Mouse (Mus musculus): ENCODE measurements around the gene Hs3st6. TPM values are rescaled to one million over a fixed set of nuclear protein-coding genes. Genes with fewer than 3 reads are reported as not detected.

The Hs3st6 gene
- polyA plus RNA-seq, 1 experiment from 2014 or later: 0.24 TPM

- H3K9me3 ChIP-seq: no peaks in the 10 kb centered on the region
- H3K36me3 ChIP-seq: no peaks in the 10 kb centered on the region
- no peak for ATAC-seq (ENCODE audit: extremely low read depth, insufficient number of reproducible peaks, low FRiP score, low TSS enrichment)
- H3K27ac ChIP-seq (replicated peaks): no peak overlapping the region
- H3K4me1 ChIP-seq: peaks cover 15% of the 10 kb centered on the region
- no peak overlapping the region for H3K4me3 ChIP-seq
- peaks cover 3% of the 10 kb centered on the region; the same call in 1 of the 2 replicates for H3K27me3 ChIP-seq (replicated peaks)
- H3K4me2 ChIP-seq: no peak overlapping the region
- H3K9ac ChIP-seq: no peak overlapping the region
- WGBS: 80% methylated on average over 14 of the region's 14 CpGs
Observed at GRCm38 (mm10) chr17:24730787-24731186, 22.0 kb upstream of the Hs3st6 start.

GRCm38 (mm10) chr17:24732233-24732935 lies 20.4 kb upstream of the Hs3st6 start:
- no peak for ATAC-seq (ENCODE audit: extremely low read depth, insufficient number of reproducible peaks, low FRiP score, low TSS enrichment)
- no peak overlapping the region for H3K4me2 ChIP-seq
- 59% methylated on average over 12 of the region's 12 CpGs for WGBS

GRCm38 (mm10) chr17:24733434-24734050 lies 19.2 kb upstream of the Hs3st6 start:
- Histone ChIP-seq H3K4me2 (no peak overlapping the region), H3K36me3 (no peaks in the 10 kb centered on the region), H3K27me3 (replicated peaks) (no peaks in the 10 kb centered on the region; the same call in 1 of the 2 replicates), H3K4me1 (peaks cover 32% of the 10 kb centered on the region), H3K4me3 (no peak overlapping the region), H3K27ac (replicated peaks) (no peak overlapping the region), H3K9ac (no peak overlapping the region; the same call in 1 of the 2 replicates), H3K9me3 (no peaks in the 10 kb centered on the region)
- 89% methylated on average over 21 of the region's 21 CpGs for WGBS
- ATAC-seq (ENCODE audit: extremely low read depth, insufficient number of reproducible peaks, low FRiP score, low TSS enrichment): no peak

More at GRCm38 (mm10) chr17:24732233-24732935, 20.4 kb upstream of the Hs3st6 start:
- H3K4me1 ChIP-seq: peaks cover 25% of the 10 kb centered on the region
- H3K27ac ChIP-seq (replicated peaks): peak overlapping the region; percentile 46
- H3K27me3 ChIP-seq (replicated peaks): peaks cover 3% of the 10 kb centered on the region; the same call in 1 of the 2 replicates
- no peaks in the 10 kb centered on the region for H3K36me3 ChIP-seq
- no peaks in the 10 kb centered on the region for H3K9me3 ChIP-seq
- H3K9ac ChIP-seq: peak overlapping the region; percentile 50; the same call in 1 of the 2 replicates
- H3K4me3 ChIP-seq: no peak overlapping the region

GRCm38 (mm10) chr17:24734513-24734912 lies 18.3 kb upstream of the Hs3st6 start:
- H3K9ac ChIP-seq: no peak overlapping the region

GRCm38 (mm10) chr17:24735446-24735845 lies 17.3 kb upstream of the Hs3st6 start:
- Histone ChIP-seq H3K9me3 (no peaks in the 10 kb centered on the region), H3K4me3 (no peak overlapping the region), H3K27ac (replicated peaks) (peak overlapping the region; percentile 65; the same call in 1 of the 2 replicates), H3K9ac (no peak overlapping the region), H3K36me3 (peaks cover 12% of the 10 kb centered on the region), H3K27me3 (replicated peaks) (no peaks in the 10 kb centered on the region; the same call in 1 of the 2 replicates), H3K4me1 (peaks cover 32% of the 10 kb centered on the region), H3K4me2 (peak overlapping the region; percentile 84)
- no peak for ATAC-seq (ENCODE audit: extremely low read depth, insufficient number of reproducible peaks, low FRiP score, low TSS enrichment)
- WGBS: 89% methylated on average over 7 of the region's 7 CpGs

More at GRCm38 (mm10) chr17:24734513-24734912, 18.3 kb upstream of the Hs3st6 start:
- peaks cover 4% of the 10 kb centered on the region for H3K36me3 ChIP-seq
- no peak for ATAC-seq (ENCODE audit: extremely low read depth, insufficient number of reproducible peaks, low FRiP score, low TSS enrichment)
- 91% methylated on average over 1 of the region's 1 CpGs for WGBS
- peaks cover 32% of the 10 kb centered on the region for H3K4me1 ChIP-seq
- no peak overlapping the region for H3K27ac ChIP-seq (replicated peaks)
- no peak overlapping the region for H3K4me3 ChIP-seq
- no peaks in the 10 kb centered on the region; the same call in 1 of the 2 replicates for H3K27me3 ChIP-seq (replicated peaks)
- H3K4me2 ChIP-seq: no peak overlapping the region
- no peaks in the 10 kb centered on the region for H3K9me3 ChIP-seq

GRCm38 (mm10) chr17:24736330-24737051 lies 16.3 kb upstream of the Hs3st6 start, which contains the start of gene Msrb1:
Gene Msrb1 (plus strand): TSS chr17:24736642.
- Histone ChIP-seq H3K4me3 (peak within 1 kb of the TSS; percentile 66), H3K9me3 (no peaks in the 10 kb centered on the region), H3K4me2 (peak within 1 kb of the TSS; percentile 84), H3K9ac (peak within 1 kb of the TSS; percentile 84), H3K27ac (replicated peaks) (peak within 1 kb of the TSS; percentile 65), H3K4me1 (peaks cover 32% of the 10 kb centered on the region), H3K27me3 (replicated peaks) (no peaks in the 10 kb centered on the region; the same call in 1 of the 2 replicates), H3K36me3 (peaks cover 21% of the 10 kb centered on the region)
- under 1% methylated on average over 29 of the region's 29 CpGs for WGBS
- peak; percentile 92 for ATAC-seq (ENCODE audit: extremely low read depth, insufficient number of reproducible peaks, low FRiP score, low TSS enrichment)

- 25% methylated on average over 8 of the region's 8 CpGs for WGBS
- Histone ChIP-seq H3K9me3 (no peaks in the 10 kb centered on the region), H3K9ac (peak overlapping the region; percentile 84), H3K4me1 (peaks cover 27% of the 10 kb centered on the region), H3K4me3 (peak overlapping the region; percentile 66), H3K27ac (replicated peaks) (no peak overlapping the region), H3K27me3 (replicated peaks) (no peaks in the 10 kb centered on the region; the same call in 1 of the 2 replicates), H3K36me3 (peaks cover 29% of the 10 kb centered on the region), H3K4me2 (peak overlapping the region; percentile 84)
- ATAC-seq (ENCODE audit: extremely low read depth, insufficient number of reproducible peaks, low FRiP score, low TSS enrichment): no peak
Observed at GRCm38 (mm10) chr17:24737135-24737810, 15.5 kb upstream of the Hs3st6 start.

GRCm38 (mm10) chr17:24738238-24738637 lies 14.6 kb upstream of the Hs3st6 start:
- H3K36me3 ChIP-seq: peaks cover 34% of the 10 kb centered on the region
- 85% methylated on average over 4 of the region's 4 CpGs for WGBS
- no peaks in the 10 kb centered on the region for H3K9me3 ChIP-seq
- H3K4me1 ChIP-seq: peaks cover 22% of the 10 kb centered on the region
- H3K27me3 ChIP-seq (replicated peaks): no peaks in the 10 kb centered on the region; the same call in 1 of the 2 replicates
- H3K4me3 ChIP-seq: no peak overlapping the region
- no peak for ATAC-seq (ENCODE audit: extremely low read depth, insufficient number of reproducible peaks, low FRiP score, low TSS enrichment)
- no peak overlapping the region for H3K4me2 ChIP-seq
- H3K9ac ChIP-seq: no peak overlapping the region
- H3K27ac ChIP-seq (replicated peaks): no peak overlapping the region

- no peak overlapping the region for H3K4me2 ChIP-seq
- no peaks in the 10 kb centered on the region for H3K9me3 ChIP-seq
- H3K27ac ChIP-seq (replicated peaks): no peak overlapping the region
- no peaks in the 10 kb centered on the region for H3K27me3 ChIP-seq (replicated peaks)
- no peak overlapping the region for H3K4me3 ChIP-seq
- H3K9ac ChIP-seq: no peak overlapping the region
- ATAC-seq (ENCODE audit: extremely low read depth, insufficient number of reproducible peaks, low FRiP score, low TSS enrichment): no peak
- peaks cover 34% of the 10 kb centered on the region for H3K36me3 ChIP-seq
- peaks cover 22% of the 10 kb centered on the region for H3K4me1 ChIP-seq
- 78% methylated on average over 8 of the region's 8 CpGs for WGBS
Observed at GRCm38 (mm10) chr17:24739926-24740325, 12.9 kb upstream of the Hs3st6 start.

- no peak for ATAC-seq (ENCODE audit: extremely low read depth, insufficient number of reproducible peaks, low FRiP score, low TSS enrichment)
- Histone ChIP-seq H3K4me1 (peaks cover 8% of the 10 kb centered on the region), H3K36me3 (peaks cover 34% of the 10 kb centered on the region), H3K4me3 (no peak overlapping the region), H3K9ac (no peak overlapping the region), H3K27me3 (replicated peaks) (0 out of 2 replicates have a peak, but pooled peaks cover 9% of the 10 kb centered on the region), H3K27ac (replicated peaks) (no peak overlapping the region), H3K4me2 (no peak overlapping the region), H3K9me3 (no peaks in the 10 kb centered on the region)
- 76% methylated on average over 8 of the region's 8 CpGs for WGBS
Observed at GRCm38 (mm10) chr17:24742307-24742706, 10.5 kb upstream of the Hs3st6 start.

Measured in heart, embryonic 13.5 days (tissue).